Mouse (Mus musculus) stomach, postnatal 0 days (tissue): ENCODE results near the gene Slc10a7.

Source experiments
- CTCF ChIP-seq: IDR thresholded peaks from 2 replicates; pipeline ENCODE4 v1.5.1; 2016; ENCODE audit warnings: antibody characterized with exemption, low read depth, mild to moderate bottlenecking, moderate library complexity
- EP300 ChIP-seq: optimal IDR thresholded peaks from 2 replicates; pipeline ENCODE3; 2016; ENCODE audit warnings: antibody characterized with exemption

DNA sequence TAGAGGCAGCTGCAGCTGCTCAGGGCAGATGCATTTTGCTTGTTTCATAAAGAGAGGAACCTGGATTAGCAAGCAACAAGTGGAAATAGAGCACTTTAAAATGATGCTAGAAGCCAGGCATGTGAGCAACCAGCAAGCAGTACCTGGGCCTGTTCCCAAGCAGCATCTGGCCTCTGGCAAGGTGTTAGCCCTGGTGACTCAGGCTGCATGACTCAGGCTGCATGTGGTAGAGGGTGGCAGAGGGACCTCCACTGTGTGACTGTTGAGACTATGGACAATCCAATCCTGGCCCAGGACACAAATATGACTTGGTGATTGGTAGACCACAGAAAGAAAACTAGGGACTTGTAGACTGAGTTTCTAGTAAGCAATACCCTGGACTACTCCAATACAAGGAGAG is 255.8 kb downstream of the Slc10a7 start:
- TF ChIP-seq CTCF: no peak
- no peak for TF ChIP-seq EP300
